Mouse (Mus musculus): Measurements from ENCODE around the gene Ralgps2. TPM values are rescaled to one million over a fixed set of nuclear protein-coding genes. Genes with fewer than 3 reads are reported as not detected.

The Ralgps2 gene
- polyA plus RNA-seq, 1 experiment from 2014 or later = 41.3 TPM

DNA sequence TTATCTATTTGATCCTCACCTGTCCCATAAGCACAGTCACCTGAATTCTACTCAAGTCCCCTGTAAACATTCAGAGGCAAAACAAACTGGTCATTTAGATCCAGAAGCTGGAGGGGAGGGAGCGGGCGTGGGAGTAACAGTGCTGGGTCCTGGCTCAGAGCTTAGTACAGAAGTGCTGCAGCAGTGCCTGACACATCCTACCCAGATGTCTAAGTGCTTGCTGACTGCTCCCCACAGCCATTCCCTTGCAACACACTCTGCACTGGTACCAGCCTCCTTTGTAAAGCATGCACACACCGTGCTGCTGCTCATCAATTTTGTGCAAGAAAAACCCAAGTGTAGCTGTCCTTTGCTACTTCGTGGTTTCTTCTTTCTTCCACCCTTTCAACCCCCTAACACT is 92.3 kb downstream of the Ralgps2 start:
- no peaks in the 10 kb centered on the region for H3K4me1 ChIP-seq (replicated peaks; ENCODE audit: control insufficient read depth, insufficient read depth)
- no peaks in the 10 kb centered on the region for H3K9me3 ChIP-seq (ENCODE audit: control insufficient read depth, low read length)
- H3K4me2 ChIP-seq (replicated peaks; ENCODE audit: low read depth) = no peak overlapping the region
- 52% methylated on average over 4 of the region's 4 CpGs for WGBS
- no peak for DNase-seq (ENCODE audit: low spot score)
- no peak overlapping the region for H3K9ac ChIP-seq (ENCODE audit: low read length)
- ATAC-seq (ENCODE audit: low FRiP score, low TSS enrichment) = no peak
- H3K4me3 ChIP-seq (ENCODE audit: low read depth, low read length) = no peak overlapping the region
- H3K27me3 ChIP-seq (ENCODE audit: control insufficient read depth, insufficient read depth, low read length) = no peaks in the 10 kb centered on the region
- no peak overlapping the region for H3K27ac ChIP-seq (replicated peaks)
- H3K36me3 ChIP-seq (ENCODE audit: control insufficient read depth, insufficient read depth, low read length) = peaks cover 3% of the 10 kb centered on the region; the same call in 1 of the 2 replicates
- TF ChIP-seq EP300 (optimal IDR thresholded peaks at IDR 0.05) (no peak), CTCF (IDR thresholded peaks at IDR 0.05; ENCODE audit: low read depth) (no peak)

DNA sequence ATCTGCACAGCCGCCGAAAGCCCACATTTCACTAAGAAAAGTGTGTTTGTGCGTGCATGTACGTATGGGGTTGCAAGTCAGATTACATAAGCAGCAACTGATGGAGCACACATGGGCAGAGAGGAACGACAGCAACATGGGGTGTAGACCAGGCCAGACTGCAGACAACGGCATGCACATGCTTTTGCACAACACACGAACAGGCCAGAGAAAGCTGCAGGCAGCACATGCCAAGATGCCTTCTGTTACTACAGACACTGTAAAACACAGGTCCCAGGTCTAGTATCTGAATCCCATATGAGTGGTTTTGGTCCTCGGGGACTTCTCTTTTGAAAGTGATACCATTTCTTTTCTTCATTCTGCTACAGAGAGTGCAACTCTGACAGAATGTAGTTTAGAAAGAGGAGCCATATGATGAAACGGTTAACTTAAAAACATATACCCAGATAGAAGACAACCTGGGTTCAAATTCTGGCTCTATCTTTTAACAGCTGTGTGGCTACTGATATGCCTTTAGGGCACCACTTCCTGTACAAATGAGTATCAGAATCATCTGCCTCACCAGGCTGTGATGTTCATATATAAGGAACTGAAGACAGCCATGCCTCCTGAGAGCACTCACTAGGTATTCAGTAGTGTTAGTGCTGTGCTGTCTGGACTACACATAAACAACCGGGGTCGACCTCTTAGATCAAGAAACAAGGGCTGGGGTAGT is 97.6 kb downstream of the Ralgps2 start:
- Histone ChIP-seq H3K9ac (ENCODE audit: low read length) (no peak overlapping the region), H3K27me3 (ENCODE audit: control insufficient read depth, insufficient read depth, low read length) (no peaks in the 10 kb centered on the region), H3K9me3 (ENCODE audit: control insufficient read depth, low read length) (no peaks in the 10 kb centered on the region), H3K27ac (replicated peaks) (peak overlapping the region; percentile 13; the same call in 1 of the 2 replicates), H3K4me1 (replicated peaks; ENCODE audit: control insufficient read depth, insufficient read depth) (0 out of 2 replicates have a peak, but pooled peaks cover 2% of the 10 kb centered on the region), H3K4me3 (ENCODE audit: low read depth, low read length) (no peak overlapping the region), H3K4me2 (replicated peaks; ENCODE audit: low read depth) (peak overlapping the region; percentile 32; the same call in 1 of the 2 replicates), H3K36me3 (ENCODE audit: control insufficient read depth, insufficient read depth, low read length) (peaks cover 3% of the 10 kb centered on the region; the same call in 1 of the 2 replicates)
- no peak for TF ChIP-seq EP300 (optimal IDR thresholded peaks at IDR 0.05)
- TF ChIP-seq CTCF (IDR thresholded peaks at IDR 0.05; ENCODE audit: low read depth) = no peak
- WGBS = 53% methylated on average over 11 of the region's 11 CpGs
- ATAC-seq (ENCODE audit: low FRiP score, low TSS enrichment) (no peak), DNase-seq (ENCODE audit: low spot score) (no peak)

DNA sequence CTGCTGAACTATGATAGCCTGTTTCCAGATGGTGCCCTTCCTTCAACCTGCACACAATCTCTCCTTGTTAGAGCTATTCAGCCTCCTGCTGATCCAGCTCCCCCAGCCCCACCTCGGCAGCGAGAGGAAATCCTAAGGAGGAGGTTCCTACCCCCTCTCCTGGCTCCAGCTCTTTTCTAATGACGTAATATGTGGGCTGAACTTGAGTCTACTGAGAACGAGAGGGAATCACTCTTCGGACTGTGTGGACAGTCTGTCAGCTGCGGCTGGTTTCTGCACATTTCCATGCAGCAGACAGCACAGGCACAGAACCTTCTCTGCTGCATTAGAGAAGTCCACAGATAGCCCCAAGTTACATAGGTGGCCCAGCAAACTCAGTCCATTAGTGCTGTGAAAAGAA is 100.7 kb downstream of the Ralgps2 start:
- H3K4me1 ChIP-seq (replicated peaks; ENCODE audit: control insufficient read depth, insufficient read depth) = 0 out of 2 replicates have a peak, but pooled peaks cover 2% of the 10 kb centered on the region
- H3K27ac ChIP-seq (replicated peaks) = peak overlapping the region; percentile 67
- H3K9ac ChIP-seq (ENCODE audit: low read length) = 0 out of 2 replicates have a peak overlapping the region, but pooled peaks have one; percentile 18
- peak; percentile 94 for ATAC-seq (ENCODE audit: low FRiP score, low TSS enrichment)
- H3K4me2 ChIP-seq (replicated peaks; ENCODE audit: low read depth) = peak overlapping the region; percentile 55
- no peak; the same call in 1 of the 2 replicates for TF ChIP-seq CTCF (IDR thresholded peaks at IDR 0.05; ENCODE audit: low read depth)
- TF ChIP-seq EP300 (optimal IDR thresholded peaks at IDR 0.05) = no peak
- H3K4me3 ChIP-seq (ENCODE audit: low read depth, low read length) = peak overlapping the region; percentile 31
- DNase-seq (ENCODE audit: low spot score) = peak; percentile 67
- no peaks in the 10 kb centered on the region for H3K36me3 ChIP-seq (ENCODE audit: control insufficient read depth, insufficient read depth, low read length)
- no peaks in the 10 kb centered on the region for H3K9me3 ChIP-seq (ENCODE audit: control insufficient read depth, low read length)
- WGBS = 4% methylated on average over 6 of the region's 6 CpGs
- no peaks in the 10 kb centered on the region for H3K27me3 ChIP-seq (ENCODE audit: control insufficient read depth, insufficient read depth, low read length)

DNA sequence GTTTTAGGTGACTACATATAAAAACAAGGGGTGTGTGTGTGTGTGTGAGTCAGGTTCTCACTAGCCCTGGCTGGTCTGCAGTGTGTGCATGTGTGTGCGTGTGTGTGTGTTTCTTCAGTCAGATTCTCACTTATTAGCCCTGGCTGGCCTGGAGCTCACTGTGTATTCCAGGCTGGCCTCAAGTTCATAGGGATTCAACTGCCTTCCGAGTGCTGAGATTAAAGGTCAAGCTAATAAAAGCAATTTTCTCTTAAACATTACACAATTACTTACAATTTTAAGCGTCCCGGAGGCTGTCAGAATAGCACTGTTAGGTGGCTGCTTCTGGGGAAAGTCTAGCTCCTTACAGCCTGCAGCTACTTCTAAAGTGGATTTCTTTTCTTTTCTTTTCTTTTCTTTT is 101.2 kb downstream of the Ralgps2 start, which contains the start of gene Angptl1:
Angptl1 (plus strand) TSS at position 386 of the 400 bp plus-strand sequence.
- Histone ChIP-seq H3K4me3 (ENCODE audit: low read depth, low read length) (peak within 1 kb of the TSS; percentile 31), H3K36me3 (ENCODE audit: control insufficient read depth, insufficient read depth, low read length) (no peaks in the 10 kb centered on the region), H3K4me1 (replicated peaks; ENCODE audit: control insufficient read depth, insufficient read depth) (0 out of 2 replicates have a peak, but pooled peaks cover 2% of the 10 kb centered on the region), H3K9ac (ENCODE audit: low read length) (0 out of 2 replicates have a peak within 1 kb of the TSS, but pooled peaks have one; percentile 18), H3K27me3 (ENCODE audit: control insufficient read depth, insufficient read depth, low read length) (no peaks in the 10 kb centered on the region), H3K27ac (replicated peaks) (peak within 1 kb of the TSS; percentile 67), H3K4me2 (replicated peaks; ENCODE audit: low read depth) (peak within 1 kb of the TSS; percentile 55), H3K9me3 (ENCODE audit: control insufficient read depth, low read length) (no peaks in the 10 kb centered on the region)
- ATAC-seq (ENCODE audit: low FRiP score, low TSS enrichment) = no peak
- DNase-seq (ENCODE audit: low spot score) = no peak
- WGBS = 31% methylated on average over 4 of the region's 4 CpGs
- TF ChIP-seq CTCF (IDR thresholded peaks at IDR 0.05; ENCODE audit: low read depth) = no peak

DNA sequence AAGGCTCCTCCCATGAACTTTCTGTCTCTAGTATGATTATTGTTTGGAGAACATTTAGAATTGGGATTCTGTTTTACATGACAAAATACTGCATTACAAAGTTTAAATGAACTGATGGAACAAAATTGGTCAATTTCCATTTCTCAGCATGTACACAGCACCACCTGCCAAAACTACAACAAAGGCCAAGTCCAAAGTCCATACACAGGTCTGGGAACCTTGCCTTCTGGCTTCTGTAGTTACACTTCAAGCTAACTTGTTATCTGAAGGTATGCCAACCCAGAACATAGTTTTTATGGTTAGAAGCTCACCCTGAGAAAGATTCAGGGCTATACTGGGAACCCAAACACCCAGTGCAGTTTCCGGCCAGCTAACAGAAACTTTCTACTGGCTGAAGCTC is 120.2 kb downstream of the Ralgps2 start:
- H3K4me2 ChIP-seq (replicated peaks; ENCODE audit: low read depth) = no peak overlapping the region
- no peak overlapping the region for H3K4me3 ChIP-seq (ENCODE audit: low read depth, low read length)
- H3K9me3 ChIP-seq (ENCODE audit: control insufficient read depth, low read length) = no peaks in the 10 kb centered on the region
- DNase-seq (ENCODE audit: low spot score) = peak; percentile 56
- peaks cover 3% of the 10 kb centered on the region; the same call in 1 of the 2 replicates for H3K36me3 ChIP-seq (ENCODE audit: control insufficient read depth, insufficient read depth, low read length)
- no peak for TF ChIP-seq CTCF (IDR thresholded peaks at IDR 0.05; ENCODE audit: low read depth)
- no peak for TF ChIP-seq EP300 (optimal IDR thresholded peaks at IDR 0.05)
- 0 out of 2 replicates have a peak overlapping the region, but pooled peaks have one; percentile 24 for H3K27ac ChIP-seq (replicated peaks)
- peak; percentile 81 for ATAC-seq (ENCODE audit: low FRiP score, low TSS enrichment)
- H3K9ac ChIP-seq (ENCODE audit: low read length) = no peak overlapping the region
- H3K4me1 ChIP-seq (replicated peaks; ENCODE audit: control insufficient read depth, insufficient read depth) = no peaks in the 10 kb centered on the region
- 84% methylated on average over 1 of the region's 1 CpGs for WGBS
- H3K27me3 ChIP-seq (ENCODE audit: control insufficient read depth, insufficient read depth, low read length) = no peaks in the 10 kb centered on the region

DNA sequence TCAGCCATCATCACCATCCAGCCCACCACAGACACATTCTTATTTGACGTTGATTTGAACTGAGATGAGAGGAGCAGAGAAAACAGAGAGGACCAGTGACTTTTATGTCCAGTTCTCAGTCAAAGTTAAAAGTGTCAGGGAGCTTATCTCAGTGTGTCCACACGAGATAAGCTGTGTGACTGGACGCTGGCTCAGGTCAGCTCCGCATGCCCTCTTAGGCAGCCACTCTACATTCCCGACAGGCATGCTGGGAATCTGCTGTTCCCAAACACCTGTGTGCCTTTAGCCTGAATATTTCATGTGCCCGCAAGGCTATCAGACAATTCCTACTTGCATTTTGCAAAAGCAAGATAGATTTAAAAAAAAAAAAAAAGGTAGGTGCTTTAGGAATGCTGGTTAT is 125.9 kb downstream of the Ralgps2 start:
- Histone ChIP-seq H3K27me3 (ENCODE audit: control insufficient read depth, insufficient read depth, low read length) (no peaks in the 10 kb centered on the region), H3K4me1 (replicated peaks; ENCODE audit: control insufficient read depth, insufficient read depth) (no peaks in the 10 kb centered on the region), H3K4me2 (replicated peaks; ENCODE audit: low read depth) (no peak overlapping the region), H3K27ac (replicated peaks) (no peak overlapping the region), H3K9ac (ENCODE audit: low read length) (no peak overlapping the region), H3K9me3 (ENCODE audit: control insufficient read depth, low read length) (no peaks in the 10 kb centered on the region), H3K4me3 (ENCODE audit: low read depth, low read length) (no peak overlapping the region), H3K36me3 (ENCODE audit: control insufficient read depth, insufficient read depth, low read length) (peaks cover 3% of the 10 kb centered on the region; the same call in 1 of the 2 replicates)
- TF ChIP-seq CTCF (IDR thresholded peaks at IDR 0.05; ENCODE audit: low read depth) = no peak
- TF ChIP-seq EP300 (optimal IDR thresholded peaks at IDR 0.05) = no peak
- 59% methylated on average over 6 of the region's 6 CpGs for WGBS
- no peak for ATAC-seq (ENCODE audit: low FRiP score, low TSS enrichment)
- DNase-seq (ENCODE audit: low spot score) = no peak
